Mouse (Mus musculus) E14TG2a.4 (cell line): ENCODE data around the gene Pkd2.

Source experiments
- CTCF ChIP-seq: conservative IDR thresholded peaks from 2 replicates; pipeline ENCODE4 v1.5.1; 2014; ENCODE audit warnings: low read length
- POU5F1 ChIP-seq: IDR thresholded peaks from 2 replicates; pipeline ENCODE4 v1.6.1; 2014; ENCODE audit warnings: low read length, borderline replicate concordance

GRCm38 (mm10) chr5:104504883-104505282 is 45.6 kb downstream of the Pkd2 start:
- TF ChIP-seq CTCF (no peak), POU5F1 (no peak)
